Mouse (Mus musculus): ENCODE data around the gene Copz1.
"Not testable (repeated sequence)": the region's sequence is repeated elsewhere in the genome, so short reads cannot be mapped to it uniquely, and the experiment has no call there.

Gene Copz1

GRCm38 (mm10) chr15:103272419-103273279 lies at the start of gene Copz1:
TSS of gene Copz1 (plus strand) at chr15:103272714.
- peak; percentile 93 for DNase-seq

GRCm38 (mm10) chr15:103224161-103224560 lies 48.4 kb upstream of the Copz1 start:
- no peak for DNase-seq

- DNase-seq, result no peak
Measured at GRCm38 (mm10) chr15:103227022-103227421, 45.5 kb upstream of the Copz1 start.

GRCm38 (mm10) chr15:103227572-103227971 lies 44.9 kb upstream of the Copz1 start:
- no peak for DNase-seq

GRCm38 (mm10) chr15:103228904-103229303 lies 43.6 kb upstream of the Copz1 start:
- no peak for DNase-seq

GRCm38 (mm10) chr15:103233119-103233518 lies 39.4 kb upstream of the Copz1 start:
- DNase-seq, result no peak

GRCm38 (mm10) chr15:103237295-103237694 lies 35.2 kb upstream of the Copz1 start:
- no peak for DNase-seq

GRCm38 (mm10) chr15:103239130-103239684 lies 33.3 kb upstream of the Copz1 start:
- peak; percentile 92 for DNase-seq

- DNase-seq, result peak; percentile 98
Measured at GRCm38 (mm10) chr15:103239685-103240159, 32.8 kb upstream of the Copz1 start, which contains the start of gene Cbx5. TSS of gene Cbx5 (minus strand) at chr15:103239816.

- peak; percentile 92 for DNase-seq
Measured at GRCm38 (mm10) chr15:103240160-103241028, 32.1 kb upstream of the Copz1 start, which contains the start of gene Hnrnpa1. TSS of gene Hnrnpa1 (plus strand) at chr15:103240432.

GRCm38 (mm10) chr15:103241071-103242018 lies 31.2 kb upstream of the Copz1 start:
- not testable (repeated sequence) for DNase-seq

GRCm38 (mm10) chr15:103242885-103243284 lies 29.6 kb upstream of the Copz1 start:
- no peak for DNase-seq

GRCm38 (mm10) chr15:103245616-103246015 lies 26.9 kb upstream of the Copz1 start:
- no peak for DNase-seq

- DNase-seq, result no peak
Measured at GRCm38 (mm10) chr15:103247078-103247781, 25.3 kb upstream of the Copz1 start.

GRCm38 (mm10) chr15:103247782-103248400 lies 24.6 kb upstream of the Copz1 start:
- no peak for DNase-seq

GRCm38 (mm10) chr15:103248401-103249313 lies 23.9 kb upstream of the Copz1 start:
- no peak for DNase-seq

GRCm38 (mm10) chr15:103249511-103249910 lies 23.0 kb upstream of the Copz1 start:
- DNase-seq, result not testable (repeated sequence)

- no peak for DNase-seq
Measured at GRCm38 (mm10) chr15:103250195-103250740, 22.2 kb upstream of the Copz1 start.

- no peak for DNase-seq
Measured at GRCm38 (mm10) chr15:103251595-103251994, 20.9 kb upstream of the Copz1 start.

All from cerebellum, adult 11 months (tissue).